Mouse (Mus musculus): ENCODE data around the gene Srebf1. TPM values are rescaled to one million over a fixed set of nuclear protein-coding genes. Genes with fewer than 3 reads are reported as not detected.

Gene Srebf1
- polyA plus RNA-seq, 1 experiment from 2014 or later = 56.7 TPM

DNA sequence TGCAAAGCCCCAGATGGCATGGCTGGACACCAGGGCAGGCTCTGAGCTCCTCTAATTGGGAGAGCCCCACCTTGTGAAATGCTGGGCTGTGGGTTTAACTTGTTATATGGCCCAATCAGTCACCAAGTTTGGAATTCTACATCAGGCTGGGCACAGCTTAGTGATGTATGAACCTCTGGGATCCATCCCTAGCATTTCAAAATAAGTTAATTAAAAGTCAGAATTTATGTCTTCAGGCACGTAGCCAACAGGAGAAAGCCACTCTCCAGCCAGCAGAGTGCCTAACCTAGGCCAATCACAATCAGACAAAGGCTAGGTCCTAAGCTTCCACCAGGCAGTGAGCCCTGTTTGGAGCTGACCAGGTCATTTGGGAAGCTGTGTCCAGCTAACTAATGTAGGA, 5.7 kb downstream of the Srebf1 start:
- whole genome bisulfite sequencing = 92% methylated on average over 1 of the region's 1 CpGs
- no peak for ATAC-seq
- Histone ChIP-seq H3K9ac (no peak overlapping the region), H3K4me3 (no peak overlapping the region), H3K36me3 (ENCODE audit: poor library complexity, severe bottlenecking) (no peaks in the 10 kb centered on the region; the same call in 1 of the 2 replicates), H3K27ac (no peak overlapping the region), H3K4me1 (peaks cover 40% of the 10 kb centered on the region), H3K27me3 (peaks cover 3% of the 10 kb centered on the region; the same call in 1 of the 2 replicates), H3K9me3 (replicated peaks) (no peaks in the 10 kb centered on the region), H3K4me2 (no peak overlapping the region)

DNA sequence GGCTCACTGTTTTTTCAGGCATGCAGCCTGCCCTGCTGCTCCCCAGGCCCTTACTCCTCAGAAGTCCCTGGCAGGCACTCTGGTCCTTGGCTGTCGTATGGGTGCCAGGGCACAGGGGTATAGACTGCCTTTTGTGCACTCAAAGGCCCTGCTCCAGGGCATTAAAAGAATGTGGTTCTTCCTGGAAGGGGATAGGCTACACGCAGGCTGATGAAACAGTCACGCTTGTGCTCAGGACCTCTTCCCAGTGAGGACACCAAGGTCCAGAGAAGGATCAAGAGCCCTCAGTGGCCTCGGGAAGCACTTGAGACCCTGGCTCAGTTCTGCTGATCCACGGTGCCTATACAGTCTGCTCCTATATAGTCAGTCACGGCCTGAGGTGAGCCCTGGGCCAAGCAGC, 9.1 kb downstream of the Srebf1 start:
- H3K9ac ChIP-seq = no peak overlapping the region
- H3K27me3 ChIP-seq = no peaks in the 10 kb centered on the region
- 61% methylated on average over 6 of the region's 6 CpGs for WGBS
- H3K4me3 ChIP-seq = no peak overlapping the region
- no peaks in the 10 kb centered on the region for H3K9me3 ChIP-seq (replicated peaks)
- H3K36me3 ChIP-seq (ENCODE audit: poor library complexity, severe bottlenecking) = no peaks in the 10 kb centered on the region; the same call in 1 of the 2 replicates
- no peak overlapping the region for H3K4me2 ChIP-seq
- H3K27ac ChIP-seq = 0 out of 2 replicates have a peak overlapping the region, but pooled peaks have one; percentile 19
- no peak for ATAC-seq
- H3K4me1 ChIP-seq = peaks cover 49% of the 10 kb centered on the region

DNA sequence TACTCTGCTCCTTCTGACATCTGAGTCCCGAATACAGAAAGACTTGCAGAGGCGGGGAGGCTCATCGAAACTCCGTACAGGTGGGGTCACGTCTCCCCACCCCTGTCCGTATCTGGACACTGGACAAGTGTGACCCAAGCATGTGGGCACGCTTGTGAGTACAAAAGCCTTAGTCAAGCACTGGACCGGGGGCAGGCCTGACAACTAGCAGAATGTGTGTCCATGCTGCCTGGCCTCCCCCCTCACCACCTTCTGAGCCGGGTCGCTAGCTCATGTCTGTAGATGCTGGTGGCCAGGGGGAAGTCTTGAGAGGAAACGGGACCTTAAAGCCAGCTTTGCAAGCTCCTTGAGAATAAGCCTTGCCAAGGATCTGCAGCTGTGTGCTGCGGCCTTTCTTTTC, 10.6 kb downstream of the Srebf1 start:
- Histone ChIP-seq H3K4me3 (no peak overlapping the region), H3K36me3 (ENCODE audit: poor library complexity, severe bottlenecking) (peaks cover 7% of the 10 kb centered on the region), H3K27me3 (no peaks in the 10 kb centered on the region), H3K9ac (peak overlapping the region; percentile 38; the same call in 1 of the 2 replicates), H3K27ac (no peak overlapping the region), H3K4me2 (no peak overlapping the region), H3K4me1 (peaks cover 64% of the 10 kb centered on the region), H3K9me3 (replicated peaks) (no peaks in the 10 kb centered on the region)
- 61% methylated on average over 12 of the region's 12 CpGs for WGBS
- ATAC-seq = no peak

DNA sequence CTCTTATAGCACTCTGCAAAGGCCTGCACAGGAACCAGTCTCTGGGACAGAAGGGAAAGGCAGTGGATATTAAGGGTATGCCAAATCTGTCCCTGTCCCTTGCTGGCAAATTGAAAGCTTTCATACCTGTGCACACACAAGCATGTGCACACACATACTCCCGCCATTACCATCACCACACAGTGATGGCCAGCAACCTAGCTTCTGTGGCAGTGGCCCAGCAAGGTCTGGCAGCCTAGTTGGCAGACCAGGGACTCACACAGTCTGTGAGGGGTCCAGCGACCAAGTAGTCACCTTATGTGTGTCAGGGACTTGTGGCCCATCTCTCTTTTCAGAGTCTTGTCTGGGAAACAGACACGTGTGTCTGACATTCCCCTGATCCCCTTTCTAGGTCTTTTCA, 11.2 kb downstream of the Srebf1 start:
- no peak overlapping the region for H3K9ac ChIP-seq
- 0 out of 2 replicates have a peak overlapping the region, but pooled peaks have one; percentile 44 for H3K4me3 ChIP-seq
- H3K36me3 ChIP-seq (ENCODE audit: poor library complexity, severe bottlenecking) = peaks cover 13% of the 10 kb centered on the region
- peak overlapping the region; percentile 68 for H3K4me2 ChIP-seq
- whole genome bisulfite sequencing = 62% methylated on average over 3 of the region's 3 CpGs
- no peak for ATAC-seq
- no peaks in the 10 kb centered on the region for H3K27me3 ChIP-seq
- no peaks in the 10 kb centered on the region for H3K9me3 ChIP-seq (replicated peaks)
- peaks cover 70% of the 10 kb centered on the region for H3K4me1 ChIP-seq
- peak overlapping the region; percentile 94 for H3K27ac ChIP-seq

DNA sequence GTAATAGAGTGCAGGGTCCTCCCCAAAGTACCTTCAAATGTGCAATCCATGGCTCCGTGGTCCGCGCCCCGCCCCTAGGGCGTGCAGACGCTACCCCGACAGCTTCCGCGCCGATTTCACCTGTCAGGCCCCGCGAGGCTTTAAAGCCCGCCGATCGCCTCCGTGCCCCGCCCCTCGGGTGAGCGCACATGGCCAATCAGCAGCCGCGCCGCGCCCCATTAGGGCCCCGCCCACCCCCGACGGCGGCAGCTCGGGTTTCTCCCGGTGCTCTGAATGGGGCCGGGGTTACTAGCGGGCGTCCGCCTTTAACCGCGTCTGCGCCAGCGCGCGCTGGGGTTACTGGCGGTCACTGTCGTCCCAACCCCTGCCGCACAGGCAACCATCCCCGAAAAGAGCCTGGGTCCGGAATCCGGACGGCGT, 12.1 kb downstream of the Srebf1 start:
- 1% methylated on average over 47 of the region's 47 CpGs for WGBS
- H3K4me1 ChIP-seq = peaks cover 72% of the 10 kb centered on the region

DNA sequence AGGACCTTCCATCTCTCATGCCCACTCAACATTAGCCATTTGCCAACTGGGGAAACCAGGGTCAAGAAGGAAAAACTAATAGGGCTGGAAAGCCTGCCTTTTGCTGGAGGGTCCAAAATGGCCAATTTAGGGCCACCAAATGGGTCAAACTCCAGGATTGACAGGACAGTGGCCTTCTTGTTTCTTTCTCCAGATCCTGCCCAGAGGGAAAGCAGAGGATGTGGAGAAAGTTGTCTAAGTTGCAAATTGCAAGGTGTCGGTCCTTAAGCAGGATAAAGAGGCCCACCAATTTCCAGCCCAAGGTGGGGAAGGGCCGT, 12.5 kb downstream of the Srebf1 start:
- H3K9ac ChIP-seq = peak overlapping the region; percentile 69
- H3K36me3 ChIP-seq (ENCODE audit: poor library complexity, severe bottlenecking) = peaks cover 26% of the 10 kb centered on the region
- H3K9me3 ChIP-seq (replicated peaks) = no peaks in the 10 kb centered on the region
- no peaks in the 10 kb centered on the region for H3K27me3 ChIP-seq
- 0% methylated on average over 2 of the region's 2 CpGs for WGBS
- peak overlapping the region; percentile 68 for H3K4me2 ChIP-seq
- no peak for ATAC-seq
- peak overlapping the region; percentile 44 for H3K4me3 ChIP-seq
- peak overlapping the region; percentile 94 for H3K27ac ChIP-seq
- peaks cover 72% of the 10 kb centered on the region for H3K4me1 ChIP-seq

More for the DNA sequence above, 12.1 kb downstream of the Srebf1 start:
- Histone ChIP-seq H3K4me3 (peak overlapping the region; percentile 44), H3K27me3 (no peaks in the 10 kb centered on the region), H3K36me3 (ENCODE audit: poor library complexity, severe bottlenecking) (peaks cover 21% of the 10 kb centered on the region), H3K27ac (peak overlapping the region; percentile 94), H3K9ac (peak overlapping the region; percentile 69), H3K4me2 (peak overlapping the region; percentile 68), H3K9me3 (replicated peaks) (no peaks in the 10 kb centered on the region)
- ATAC-seq = peak; percentile 90

DNA sequence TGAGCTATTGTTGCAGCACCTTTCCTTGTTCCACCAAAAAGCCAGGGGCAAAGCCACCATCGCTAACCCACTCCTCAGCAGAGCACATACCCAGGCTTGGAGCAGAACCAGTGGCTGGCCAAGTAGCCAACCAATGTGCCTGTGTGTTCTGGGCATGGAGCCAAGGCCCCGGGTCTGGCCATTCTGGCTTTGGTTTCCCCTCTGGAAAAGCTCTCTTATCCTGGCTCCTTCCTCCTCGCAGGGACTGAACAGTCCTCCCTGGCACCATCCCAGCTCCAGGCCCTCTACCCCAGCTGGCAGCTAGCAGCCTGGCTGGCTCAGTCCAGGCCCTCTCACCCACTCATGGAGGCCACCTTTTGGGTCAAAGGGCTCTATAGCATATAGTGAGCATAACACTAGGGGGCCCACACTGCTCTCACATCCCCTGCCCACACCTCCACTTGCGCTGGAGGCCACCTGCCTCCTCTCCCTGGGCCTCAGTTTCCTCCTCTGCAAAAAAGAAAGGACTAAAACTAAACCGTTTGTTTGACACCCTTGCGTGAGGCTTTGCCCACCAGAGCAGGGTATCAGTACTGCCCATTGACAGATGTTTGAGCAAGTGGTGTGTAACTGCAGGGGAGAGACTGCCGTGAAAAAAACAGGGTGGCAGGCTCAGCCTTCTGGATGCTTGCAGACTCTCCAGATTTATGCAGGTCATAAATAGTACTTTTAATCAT, 13.0 kb downstream of the Srebf1 start:
- H3K9me3 ChIP-seq (replicated peaks) = no peaks in the 10 kb centered on the region

DNA sequence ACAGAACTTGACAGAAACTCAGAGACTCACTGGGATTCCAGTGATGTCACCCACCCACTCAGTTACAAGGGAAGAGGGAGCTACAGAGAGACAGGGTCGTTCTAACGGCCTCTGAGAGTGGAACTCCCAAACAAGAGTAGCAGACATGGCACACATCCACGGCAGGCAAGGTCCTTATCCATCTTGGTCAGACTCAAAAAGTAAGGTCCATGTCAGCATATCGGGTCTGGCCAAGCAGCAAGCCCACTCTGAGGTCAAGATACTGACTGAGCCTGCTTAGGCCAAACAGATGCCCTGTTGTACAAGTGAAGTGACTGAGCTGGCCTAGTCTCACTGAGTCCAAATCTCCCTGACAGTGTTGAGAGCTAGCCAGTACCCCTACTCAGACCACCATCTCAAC, 13.7 kb downstream of the Srebf1 start:
- Histone ChIP-seq H3K27me3 (no peaks in the 10 kb centered on the region), H3K4me2 (peak overlapping the region; percentile 68), H3K9me3 (replicated peaks) (no peaks in the 10 kb centered on the region), H3K4me3 (peak overlapping the region; percentile 44), H3K4me1 (peaks cover 72% of the 10 kb centered on the region), H3K36me3 (ENCODE audit: poor library complexity, severe bottlenecking) (peaks cover 37% of the 10 kb centered on the region), H3K9ac (peak overlapping the region; percentile 69), H3K27ac (peak overlapping the region; percentile 94)
- ATAC-seq = no peak
- 40% methylated on average over 4 of the region's 4 CpGs for WGBS

More for the DNA sequence above, 13.0 kb downstream of the Srebf1 start:
- peak overlapping the region; percentile 68 for H3K4me2 ChIP-seq
- no peaks in the 10 kb centered on the region for H3K27me3 ChIP-seq
- 24% methylated on average over 7 of the region's 7 CpGs for WGBS
- peaks cover 72% of the 10 kb centered on the region for H3K4me1 ChIP-seq
- ATAC-seq = peak; percentile 68
- peak overlapping the region; percentile 69 for H3K9ac ChIP-seq
- H3K36me3 ChIP-seq (ENCODE audit: poor library complexity, severe bottlenecking) = peaks cover 31% of the 10 kb centered on the region
- H3K27ac ChIP-seq = peak overlapping the region; percentile 94
- peak overlapping the region; percentile 44 for H3K4me3 ChIP-seq

DNA sequence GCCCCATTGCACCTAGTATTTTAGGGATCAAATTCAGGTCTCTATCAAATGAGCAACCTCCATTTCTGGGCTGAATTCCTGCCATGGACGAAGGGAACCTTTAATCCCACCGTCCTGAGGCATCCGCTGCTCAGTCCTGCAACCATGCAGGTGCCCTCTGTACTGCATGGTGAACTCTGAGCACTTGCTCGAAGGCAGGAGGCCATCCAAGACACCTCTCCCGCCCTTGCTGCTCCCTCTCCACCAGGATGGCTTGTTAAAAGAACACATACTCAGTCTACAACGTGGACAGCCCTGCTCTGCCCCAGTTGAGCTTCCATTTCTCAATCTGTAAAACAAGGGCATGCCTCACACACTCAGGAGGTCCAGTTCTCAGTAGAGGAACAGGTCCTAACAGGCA, 14.2 kb downstream of the Srebf1 start:
- WGBS = 61% methylated on average over 6 of the region's 6 CpGs
- Histone ChIP-seq H3K4me1 (peaks cover 73% of the 10 kb centered on the region), H3K27ac (peak overlapping the region; percentile 94), H3K9me3 (replicated peaks) (no peaks in the 10 kb centered on the region), H3K9ac (peak overlapping the region; percentile 69), H3K4me2 (peak overlapping the region; percentile 68), H3K4me3 (peak overlapping the region; percentile 44), H3K36me3 (ENCODE audit: poor library complexity, severe bottlenecking) (peaks cover 43% of the 10 kb centered on the region), H3K27me3 (no peaks in the 10 kb centered on the region)
- no peak for ATAC-seq

DNA sequence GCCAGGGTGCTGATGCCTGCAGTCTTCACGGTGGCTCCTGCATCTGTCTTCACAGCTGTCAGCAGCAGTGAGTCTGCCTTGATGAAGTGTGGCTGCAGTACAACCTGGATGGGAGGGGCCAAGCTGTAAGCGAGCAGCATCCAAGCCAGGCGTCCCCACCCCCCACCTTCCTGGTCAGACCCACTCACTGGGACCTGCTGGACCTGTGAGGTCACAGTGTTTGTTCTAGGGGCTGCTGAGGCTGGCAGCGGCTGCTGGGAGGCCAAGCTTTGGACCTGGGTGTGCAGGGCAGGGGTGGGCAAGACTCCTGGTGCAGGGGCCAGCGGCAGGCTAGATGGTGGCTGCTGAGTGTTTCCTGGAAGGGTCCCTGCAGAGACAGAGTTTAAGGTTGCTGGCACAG, 16.2 kb downstream of the Srebf1 start:
- ATAC-seq = no peak
- Histone ChIP-seq H3K4me1 (peaks cover 59% of the 10 kb centered on the region), H3K4me2 (no peak overlapping the region), H3K27ac (no peak overlapping the region; the same call in 1 of the 2 replicates), H3K9ac (no peak overlapping the region), H3K4me3 (no peak overlapping the region), H3K9me3 (replicated peaks) (no peaks in the 10 kb centered on the region), H3K27me3 (no peaks in the 10 kb centered on the region), H3K36me3 (ENCODE audit: poor library complexity, severe bottlenecking) (peaks cover 63% of the 10 kb centered on the region)
- WGBS = 86% methylated on average over 5 of the region's 5 CpGs

DNA sequence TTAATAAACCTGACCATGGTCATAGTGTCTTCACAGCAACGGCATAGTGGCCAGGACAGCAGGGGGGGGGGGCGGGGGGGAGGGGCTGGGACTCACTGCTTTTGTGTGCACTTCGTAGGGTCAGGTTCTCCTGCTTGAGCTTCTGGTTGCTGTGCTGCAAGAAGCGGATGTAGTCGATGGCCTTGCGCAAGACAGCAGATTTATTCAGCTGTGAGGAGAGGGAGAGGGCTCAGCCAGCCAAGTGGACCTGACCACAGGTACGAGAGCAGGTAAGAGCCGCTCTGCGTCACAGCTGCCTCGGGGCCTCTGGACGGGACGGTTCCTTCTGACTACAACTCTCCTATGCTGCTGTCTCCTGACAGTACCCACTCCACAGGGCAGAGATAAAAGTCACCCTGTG, 17.4 kb downstream of the Srebf1 start:
- no peak overlapping the region for H3K9ac ChIP-seq
- peaks cover 54% of the 10 kb centered on the region for H3K4me1 ChIP-seq
- no peak overlapping the region for H3K27ac ChIP-seq
- no peak for ATAC-seq
- H3K4me2 ChIP-seq = no peak overlapping the region
- peaks cover 74% of the 10 kb centered on the region for H3K36me3 ChIP-seq (ENCODE audit: poor library complexity, severe bottlenecking)
- no peak overlapping the region for H3K4me3 ChIP-seq
- WGBS = 89% methylated on average over 11 of the region's 12 CpGs
- H3K9me3 ChIP-seq (replicated peaks) = no peaks in the 10 kb centered on the region
- H3K27me3 ChIP-seq = no peaks in the 10 kb centered on the region

DNA sequence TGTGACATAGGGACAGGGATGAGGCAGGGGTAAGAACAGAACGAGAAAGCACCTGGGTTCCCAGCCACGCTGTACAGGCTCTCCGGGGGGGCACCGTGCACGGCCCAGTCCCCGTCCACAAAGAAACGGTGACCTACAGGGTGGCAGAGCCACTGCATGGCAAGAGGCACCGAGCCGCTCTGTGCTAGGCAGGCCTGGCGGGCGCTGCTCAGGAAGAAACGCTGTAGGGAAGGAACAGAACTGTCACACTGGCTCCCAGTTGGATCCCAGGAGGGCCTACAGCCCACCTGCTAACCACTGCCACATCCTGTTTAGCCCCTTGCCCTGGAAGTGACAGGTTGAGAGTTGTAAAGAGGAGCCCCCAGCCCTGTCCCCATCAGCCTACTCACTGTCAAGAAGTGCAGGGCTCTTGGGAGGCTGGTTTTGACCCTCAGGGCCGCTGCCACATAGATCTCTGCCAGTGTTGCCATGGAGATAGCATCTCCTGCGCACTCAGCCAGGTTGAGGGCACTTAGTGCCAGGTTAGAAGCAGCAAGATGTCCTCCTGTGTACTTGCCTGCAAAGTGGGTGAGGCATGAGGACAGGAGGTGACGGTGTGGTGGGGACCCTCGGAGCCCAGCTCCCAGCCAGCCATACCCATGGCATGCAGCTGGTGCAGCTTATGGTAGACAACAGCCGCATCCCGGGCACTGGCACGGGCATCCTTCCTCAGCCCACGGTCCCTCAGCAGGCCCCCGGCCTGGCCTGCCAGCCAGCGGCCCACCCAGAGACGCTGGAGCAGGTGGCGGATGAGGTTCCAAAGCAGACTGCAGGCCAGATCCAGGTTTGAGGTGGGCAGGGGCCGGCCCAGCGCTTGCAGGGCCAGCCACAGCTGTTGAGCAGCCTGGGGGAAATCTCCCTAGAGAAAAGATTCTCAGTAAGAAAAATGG, 19.4 kb downstream of the Srebf1 start:
- Histone ChIP-seq H3K27me3 (no peaks in the 10 kb centered on the region), H3K9me3 (replicated peaks) (no peaks in the 10 kb centered on the region), H3K4me2 (no peak overlapping the region), H3K36me3 (ENCODE audit: poor library complexity, severe bottlenecking) (peaks cover 91% of the 10 kb centered on the region), H3K27ac (peak overlapping the region; percentile 48), H3K4me1 (peaks cover 37% of the 10 kb centered on the region), H3K9ac (0 out of 2 replicates have a peak overlapping the region, but pooled peaks have one; percentile 5), H3K4me3 (no peak overlapping the region)
- no peak for ATAC-seq
- 91% methylated on average over 26 of the region's 26 CpGs for WGBS

Measured in forebrain, embryonic 13.5 days (tissue).